Mouse (Mus musculus) heart, postnatal 10 days (tissue): ENCODE data around the gene Fmnl1. TPM values are rescaled to one million over a fixed set of nuclear protein-coding genes. Genes with fewer than 3 reads are reported as not detected.

ENCODE experiments used
- DNase-seq, 2 experiments: peaks; one replicate each; pipeline ENCODE4 v3.0.0; 2021
- intact Hi-C: fragments of 180-260 bp; cut with DNase I; formaldehyde crosslinking; loops from one replicate; pipeline ENCODE4 v1.15.1; 2025
- total RNA-seq, 2 experiments: library from RNA; stranded (reverse); gene quantifications; 2 replicates each; pipeline ENCODE4 v1.2.3; 2021

Gene Fmnl1
- total RNA-seq, 2 experiments from 2014 or later = 14.4 to 15.6 TPM

DNA sequence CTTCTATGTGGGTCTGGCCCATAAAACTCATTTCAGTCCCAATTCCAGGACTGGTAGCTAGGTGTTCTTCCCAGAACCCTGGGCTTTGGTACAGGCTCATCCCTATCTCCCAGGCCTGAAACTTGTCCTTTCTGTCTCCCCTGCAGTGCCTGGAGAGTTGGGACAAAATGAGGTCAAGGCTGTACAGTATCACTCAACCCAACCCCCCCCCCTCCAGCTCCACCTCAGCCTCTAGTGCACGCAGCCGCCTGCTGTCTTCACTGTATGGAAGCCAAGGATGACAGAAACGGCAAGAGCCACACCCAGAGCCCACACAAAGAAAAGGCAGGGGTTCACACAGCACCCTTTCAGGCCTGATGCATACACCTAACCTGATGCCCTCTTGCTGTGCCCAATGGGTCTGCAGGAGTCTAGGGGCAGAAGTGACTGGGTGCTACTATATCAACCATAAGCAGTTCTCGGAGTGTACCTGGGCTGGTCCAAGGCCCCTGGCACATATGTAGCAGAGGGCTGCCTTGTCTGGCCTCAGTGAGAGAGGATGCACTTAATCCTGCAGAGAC lies 75.9 kb downstream of the Fmnl1 start:
- no peak for DNase-seq
- intact Hi-C loops = loop anchor here (1.0 kb wide), 1 partner anchor 19 kb away; no protein-coding TSS in a partner anchor

DNA sequence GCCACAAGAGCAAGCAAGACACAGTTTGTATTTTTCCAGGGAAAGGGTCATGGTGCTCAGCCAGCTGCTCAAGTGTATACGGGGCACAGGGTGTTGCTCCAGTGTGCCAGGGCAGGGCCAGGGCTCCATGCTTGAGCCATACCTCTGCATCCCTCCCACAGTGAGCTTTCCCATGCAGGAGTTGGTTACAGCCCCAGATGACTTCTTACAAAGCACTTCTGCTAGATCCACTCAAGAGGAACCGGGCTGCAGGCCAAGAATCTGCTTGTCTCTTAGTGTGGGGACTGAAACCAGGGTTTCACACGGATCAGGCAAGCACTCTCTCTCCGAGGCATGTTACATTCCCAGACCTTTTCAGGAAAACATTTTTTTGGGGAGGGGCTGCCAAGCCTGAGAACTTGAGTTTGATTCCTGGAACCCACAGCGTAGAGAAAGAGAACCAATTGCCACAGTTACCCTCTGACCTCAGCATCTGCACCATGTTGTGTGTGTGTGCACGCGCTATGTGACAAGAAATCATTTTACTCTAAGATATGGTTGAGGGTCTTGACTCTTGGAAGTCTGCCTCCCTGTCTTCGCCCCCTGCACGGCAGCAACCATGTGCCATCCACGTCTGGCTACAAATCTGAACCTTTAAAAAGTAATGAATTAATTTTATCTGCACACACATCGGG lies 76.7 kb downstream of the Fmnl1 start:
- peak; percentile 90 to 92 for DNase-seq
- intact Hi-C loops = loop anchor here (1.0 kb wide), 1 partner anchor 19 kb away; no protein-coding TSS in a partner anchor

Other genes with a start within 250 kb of the Fmnl1 start
- gene Kif18b, start 246.0 kb upstream of the Fmnl1 start, total RNA-seq = 1 to 10 TPM; 5.7 to 6.9 TPM
- gene C1ql1, start 224.4 kb upstream of the Fmnl1 start, total RNA-seq = under 1 TPM; 0.22 to 0.34 TPM
- 10 to 100 TPM; 61.4 to 63.2 TPM for gene Nmt1, start 142.9 kb upstream of the Fmnl1 start, total RNA-seq
- 10 to 100 TPM; 62.5 to 70.5 TPM for gene Dcakd, start 142.8 kb upstream of the Fmnl1 start, total RNA-seq
- gene Plcd3, start 69.4 kb upstream of the Fmnl1 start, total RNA-seq = 10 to 100 TPM; 26.7 to 27.7 TPM
- gene Acbd4, start 69.4 kb upstream of the Fmnl1 start, total RNA-seq = 10 to 100 TPM; 35.5 to 37.4 TPM
- gene Hexim1, start 54.9 kb upstream of the Fmnl1 start, total RNA-seq = 10 to 100 TPM; 20.4 to 22.6 TPM
- 1 to 10 TPM; 3.1 to 3.9 TPM for gene Hexim2, start 38.7 kb upstream of the Fmnl1 start, total RNA-seq
- not detected for gene 1700023F06Rik, start 37.5 kb downstream of the Fmnl1 start, total RNA-seq
- not detected for gene Spata32, start 47.3 kb downstream of the Fmnl1 start, total RNA-seq
- gene Map3k14, start 96.4 kb downstream of the Fmnl1 start, total RNA-seq = 1 to 10 TPM; 3.8 to 4.3 TPM
- gene Arhgap27, start 192.6 kb downstream of the Fmnl1 start, total RNA-seq = 10 to 100 TPM; 28.6 to 34.3 TPM
- gene Plekhm1, start 241.6 kb downstream of the Fmnl1 start, total RNA-seq = 10 to 100 TPM; 10.1 to 11.5 TPM